Mouse (Mus musculus) adrenal gland, adult 2 months (tissue): ENCODE measurements at regions not wholly inside any gene's neighbourhood (a gene's known extent, or its start where the extent isn't known, plus 50 kb on each side); places are given as distances from the start of the nearest gene placed in this dataset.

ENCODE experiments used
- DNase-seq: peaks from one replicate; pipeline ENCODE4 v3.0.0; 2021

DNA sequence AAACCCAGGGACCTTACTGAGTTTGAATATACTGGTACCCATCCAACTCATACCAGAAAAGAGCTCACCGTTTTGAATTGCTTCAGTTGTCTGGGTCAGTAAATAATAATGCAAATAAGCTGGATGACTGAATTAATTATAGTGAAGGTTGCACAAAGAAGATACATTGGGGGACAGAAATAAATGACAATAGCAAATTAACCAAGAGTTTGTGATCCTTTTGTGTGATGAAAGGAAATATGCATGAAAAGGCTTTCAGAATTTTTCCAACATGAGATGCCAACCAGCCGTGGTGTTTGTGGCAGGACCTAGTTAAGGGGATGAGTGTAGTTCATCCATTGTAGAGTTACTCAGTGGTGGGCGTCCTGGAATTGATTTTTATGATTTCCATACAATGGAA lies 186.5 kb upstream of the Pik3r1 start:
- no peak for DNase-seq

- DNase-seq, result no peak
Measured at GRCm38 (mm10) chr13:101955806-101956418, 187.9 kb upstream of the Pik3r1 start.

DNA sequence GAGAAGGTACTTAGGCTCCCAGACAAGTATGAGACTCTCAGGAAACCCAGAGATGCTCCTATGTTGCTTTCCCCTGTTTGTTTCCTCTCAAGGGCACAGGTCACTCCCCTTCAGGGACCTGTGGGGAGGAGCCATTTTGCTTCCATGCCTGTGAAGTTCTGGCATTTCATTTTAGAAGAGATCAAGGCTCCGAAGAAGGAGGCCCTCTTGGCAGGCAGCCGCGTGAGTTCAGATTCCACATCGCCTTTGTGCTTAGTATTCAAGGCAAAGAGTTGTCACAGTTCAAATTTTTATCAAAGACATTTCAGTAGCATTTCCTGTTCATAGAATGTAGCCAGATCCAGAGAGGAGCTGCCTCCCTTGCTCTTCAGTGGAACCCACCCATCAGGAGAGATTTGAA lies 189.8 kb upstream of the Pik3r1 start:
- DNase-seq, result peak; percentile 60

- DNase-seq, result no peak
Measured at GRCm38 (mm10) chr13:101965537-101965936, 197.5 kb upstream of the Pik3r1 start.

DNA sequence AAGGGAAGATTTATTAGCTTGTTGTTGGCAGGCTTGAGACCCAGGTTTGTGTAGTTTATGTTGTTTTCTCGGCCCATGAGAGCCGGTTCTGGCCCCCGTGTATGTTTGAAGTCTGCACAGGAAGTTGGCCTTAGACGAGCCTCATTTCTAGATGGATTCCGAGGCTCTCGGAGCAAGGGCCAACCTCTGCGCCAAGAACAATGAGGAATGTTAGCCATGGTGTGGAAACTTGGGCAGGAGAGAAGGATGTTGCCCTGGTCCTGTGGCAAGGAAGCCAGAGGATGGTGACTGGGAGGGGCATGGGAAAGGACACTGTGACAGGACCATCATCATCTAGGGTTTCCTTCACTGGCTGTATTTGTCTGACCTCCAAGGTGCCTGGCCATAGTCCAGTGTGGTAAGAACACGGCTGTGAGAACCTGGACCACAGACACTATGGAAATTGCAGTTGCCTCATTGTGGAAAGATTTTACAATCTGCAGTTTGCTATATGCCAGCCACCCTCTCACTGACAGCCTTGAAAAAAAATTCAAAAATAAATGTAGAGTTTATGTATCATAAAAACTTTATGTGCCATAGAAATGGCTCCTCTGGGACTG lies 198.9 kb upstream of the Pik3r1 start:
- DNase-seq, result no peak

DNA sequence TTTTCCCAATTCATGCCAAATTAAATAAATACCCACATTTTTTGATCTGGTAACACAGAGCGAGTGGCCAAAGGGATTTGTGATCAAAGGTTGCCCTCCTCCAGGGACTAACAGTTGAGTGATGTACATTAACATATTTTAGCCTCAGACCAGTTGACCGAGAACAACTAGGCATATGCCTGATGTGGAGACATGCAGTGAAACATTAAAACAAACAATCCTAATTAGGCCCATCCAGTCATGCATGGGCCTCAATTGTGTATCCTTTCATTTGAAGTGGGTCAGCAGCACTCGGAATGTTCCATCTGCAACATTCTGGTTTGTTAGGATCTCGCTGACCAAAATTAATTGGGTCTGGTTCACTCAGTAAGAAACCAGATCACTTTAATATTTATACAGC lies 199.4 kb upstream of the Pik3r1 start:
- DNase-seq, result no peak

DNA sequence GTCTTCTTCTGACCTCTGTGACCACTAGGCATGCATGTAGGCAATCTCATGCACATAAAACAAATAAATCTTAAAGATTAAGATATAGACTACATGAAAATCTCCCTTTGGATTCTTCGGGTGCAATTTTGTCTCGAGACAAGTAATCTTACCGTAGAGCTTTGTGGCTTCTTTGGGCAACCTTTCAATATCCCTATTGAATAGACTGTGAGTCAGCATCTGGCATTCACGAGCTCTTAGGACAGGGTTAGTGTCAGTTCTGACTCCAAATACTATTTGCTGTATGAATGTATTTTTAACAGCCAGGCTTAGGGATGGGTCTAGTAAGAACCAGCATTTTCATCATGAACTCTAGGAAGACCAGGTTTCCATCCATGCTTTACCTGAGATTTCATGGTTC lies 208.7 kb upstream of the Pik3r1 start:
- DNase-seq, result no peak

GRCm38 (mm10) chr13:101980171-101980835 lies 212.3 kb upstream of the Pik3r1 start:
- DNase-seq, result peak; percentile 36

- no peak for DNase-seq
Measured at GRCm38 (mm10) chr13:101988637-101989413, 220.8 kb upstream of the Pik3r1 start.

DNA sequence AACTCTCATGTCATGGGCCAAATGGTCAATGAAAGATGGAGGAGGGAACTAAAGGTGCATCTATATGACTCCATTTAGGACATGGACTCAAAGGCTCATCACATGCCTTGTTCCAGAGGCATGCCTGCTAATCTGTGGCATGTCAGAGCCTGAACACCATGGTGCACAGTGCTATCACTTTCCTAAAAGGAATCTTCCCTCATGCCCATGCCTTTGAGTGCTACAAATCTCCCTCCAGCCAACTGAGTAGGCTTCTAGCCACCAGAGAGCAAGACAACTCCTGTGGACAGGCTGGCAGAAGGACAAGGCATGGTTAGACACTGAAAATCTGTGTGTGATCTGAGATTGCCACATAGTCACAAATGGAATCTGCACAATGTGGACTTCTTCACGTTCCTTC lies 223.7 kb upstream of the Pik3r1 start:
- DNase-seq, result no peak

GRCm38 (mm10) chr13:101994779-101995178 lies 226.8 kb upstream of the Pik3r1 start:
- no peak for DNase-seq

- DNase-seq, result no peak
Measured at GRCm38 (mm10) chr13:101995529-101995928, 227.5 kb upstream of the Pik3r1 start.

GRCm38 (mm10) chr13:101996144-101996543 lies 228.1 kb upstream of the Pik3r1 start:
- no peak for DNase-seq

DNA sequence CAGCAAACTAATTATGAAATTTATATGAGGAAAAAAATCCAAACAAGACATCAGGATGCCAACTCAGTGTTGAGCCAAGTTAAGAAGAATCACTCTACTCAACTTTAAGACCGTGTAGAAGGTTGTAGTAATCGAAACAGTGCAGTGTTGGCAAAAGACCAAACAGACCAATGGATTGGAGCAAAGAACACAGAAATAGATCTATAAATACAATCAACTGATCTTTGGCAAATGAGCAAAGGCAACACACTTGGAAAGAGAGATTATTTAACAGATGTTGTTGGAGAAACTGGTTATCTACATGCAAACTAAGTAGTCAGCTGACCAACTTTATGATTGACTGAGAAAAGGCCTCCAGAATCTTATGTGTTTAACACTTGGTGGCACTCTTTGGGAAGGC lies 229.4 kb upstream of the Pik3r1 start:
- no peak for DNase-seq

DNA sequence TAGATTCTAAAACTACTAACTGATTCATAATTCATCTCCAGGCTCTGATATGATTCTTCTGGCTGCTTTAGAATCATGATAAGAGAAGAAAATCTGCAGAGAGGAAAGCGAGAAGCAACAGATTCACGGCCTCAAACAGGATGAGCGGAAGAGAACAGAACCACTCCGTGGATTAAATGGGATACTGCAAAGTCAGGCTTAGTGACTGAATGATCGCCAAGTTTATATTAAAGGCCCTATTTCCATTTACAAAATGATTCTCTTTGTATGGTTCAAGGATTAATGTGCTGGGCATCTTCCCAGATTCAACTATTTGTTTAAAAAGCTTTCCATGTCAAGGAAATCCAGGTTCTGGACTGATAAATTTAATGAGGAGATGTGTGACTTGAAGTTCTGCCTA lies 238.5 kb upstream of the Pik3r1 start:
- DNase-seq, result no peak

DNA sequence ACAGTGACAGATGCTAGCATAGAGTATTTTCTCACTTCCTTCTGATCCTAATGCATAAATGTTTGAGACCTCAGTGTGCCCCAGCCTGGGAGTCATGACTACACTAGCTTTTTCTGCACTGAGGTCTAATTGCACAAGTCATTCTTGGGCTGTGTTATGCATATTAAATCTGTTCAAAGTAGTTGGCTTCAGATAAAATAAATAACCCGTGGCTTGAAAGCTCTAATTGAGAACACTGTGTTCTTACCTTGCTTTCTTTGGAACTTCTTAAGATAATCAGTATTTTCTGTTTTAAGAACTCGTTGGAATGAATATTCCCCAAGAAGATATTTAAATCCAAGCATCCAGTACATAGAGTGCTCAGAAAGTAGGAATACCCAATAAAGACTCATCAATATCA lies 243.9 kb upstream of the Pik3r1 start:
- DNase-seq, result no peak

DNA sequence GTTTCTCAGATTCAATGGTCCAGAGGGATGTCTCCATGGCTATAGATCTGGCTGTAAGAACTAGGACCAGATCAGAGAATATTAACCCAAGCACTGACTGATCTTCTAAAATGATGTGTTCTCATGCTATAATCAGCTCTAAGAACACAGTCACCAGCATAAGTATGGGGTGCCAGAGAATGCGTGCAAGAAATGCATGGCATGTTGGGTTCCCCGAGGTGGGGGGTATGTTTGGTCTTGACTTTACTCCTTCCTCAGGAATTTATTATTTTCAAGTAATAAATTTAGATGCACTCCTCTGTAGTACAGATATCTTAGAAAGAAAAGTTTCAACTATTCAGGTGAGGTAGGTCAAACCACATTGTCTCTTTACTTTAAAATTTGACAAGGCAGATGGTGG lies 246.5 kb upstream of the Pik3r1 start:
- DNase-seq, result no peak

DNA sequence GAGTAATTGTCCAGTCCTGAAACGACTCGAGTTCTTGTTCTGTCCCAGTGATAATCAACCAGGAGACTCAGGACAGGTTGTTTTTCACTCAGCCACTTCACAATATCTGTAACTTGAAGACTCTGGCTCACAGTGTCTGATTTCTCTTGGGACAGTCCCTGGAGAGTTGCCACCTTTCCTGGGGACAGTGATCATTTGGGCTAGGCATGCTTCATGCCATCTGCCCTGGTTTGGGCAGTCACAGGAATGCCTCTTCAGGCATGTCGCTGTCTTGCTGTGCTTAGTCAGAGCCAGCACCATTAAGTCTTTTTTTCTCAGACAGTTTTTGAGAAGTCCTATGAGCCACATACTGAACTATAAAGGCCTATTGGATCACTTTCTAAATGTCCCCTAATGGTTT lies 246.9 kb upstream of the Pik3r1 start:
- DNase-seq, result no peak

DNA sequence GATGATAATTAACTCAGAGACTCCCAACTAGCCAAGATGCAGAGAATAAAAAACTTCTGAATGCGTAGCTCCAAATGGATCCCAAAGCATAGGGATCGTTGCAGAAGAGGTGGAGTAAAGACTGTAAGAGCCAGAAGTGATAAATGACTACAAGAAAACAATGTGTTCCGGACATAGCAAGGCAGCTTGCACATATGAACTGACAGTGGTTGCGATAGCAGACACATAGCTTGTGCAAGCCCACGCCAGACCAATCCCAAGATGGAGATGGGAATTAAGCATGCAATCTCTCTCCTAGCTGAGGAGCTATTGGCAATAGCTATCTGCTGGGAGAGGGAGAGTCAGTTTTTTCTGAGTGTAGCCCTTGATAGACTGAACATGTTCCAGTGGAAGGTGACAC lies 248.5 kb upstream of the Pik3r1 start:
- DNase-seq, result no peak

- DNase-seq, result no peak
Measured at GRCm38 (mm10) chr13:102022273-102022672, 254.3 kb upstream of the Pik3r1 start.

GRCm38 (mm10) chr13:102022757-102023156 lies 254.7 kb upstream of the Pik3r1 start:
- DNase-seq, result no peak

DNA sequence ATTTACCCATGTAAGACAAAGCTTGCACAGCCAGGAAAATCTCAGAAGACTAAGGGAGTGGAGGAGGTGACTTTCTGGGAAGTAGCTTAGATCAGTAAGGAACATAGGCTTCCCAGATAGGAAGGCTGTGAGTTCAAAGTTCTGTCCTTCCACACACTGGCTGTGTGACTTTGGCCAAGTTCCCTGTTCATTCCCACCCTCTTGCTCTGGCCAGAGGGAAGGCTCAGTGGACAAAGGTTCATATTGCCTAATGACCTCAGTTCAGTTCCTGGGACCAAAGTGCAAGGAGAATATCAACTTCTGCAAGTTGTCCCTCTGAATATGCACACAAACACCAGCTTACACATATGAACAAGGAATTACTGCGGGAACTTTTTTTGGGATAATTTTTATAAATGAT lies 255.6 kb upstream of the Pik3r1 start:
- no peak for DNase-seq

DNA sequence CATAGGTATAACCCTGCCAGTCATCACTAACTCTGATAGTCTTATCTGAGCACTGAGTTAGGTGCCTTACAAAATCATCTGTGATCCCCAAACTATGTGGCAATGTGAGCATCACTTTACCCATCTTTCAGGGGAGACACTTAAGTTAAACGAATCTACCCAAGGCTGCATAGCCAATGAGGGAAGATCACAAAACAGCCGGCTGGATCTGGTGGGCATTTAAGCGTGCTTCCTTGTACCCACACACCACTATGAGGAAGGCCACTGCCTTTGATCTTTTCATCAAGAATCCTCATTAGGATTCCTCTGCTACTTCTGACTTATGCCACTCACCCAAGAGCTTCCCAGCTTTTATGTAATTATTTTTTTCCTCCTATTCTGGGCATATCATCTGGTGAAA lies 257.1 kb upstream of the Pik3r1 start:
- no peak for DNase-seq
